Mouse (Mus musculus) ES-E14 (cell line): Measurements from ENCODE around the gene Ptprm.

Experiments
- CHD2 ChIP-seq: IDR thresholded peaks from 2 replicates; pipeline ENCODE4 v1.6.1; 2014; ENCODE audit warnings: mild to moderate bottlenecking, low read depth, low read length, inconsistent platforms
- HCFC1 ChIP-seq: IDR thresholded peaks from 2 replicates; pipeline ENCODE4 v1.6.1; 2012; ENCODE audit warnings: low read length, inconsistent platforms, borderline replicate concordance; ENCODE audit not compliant: insufficient read depth
- MAFK ChIP-seq: IDR thresholded peaks from 2 replicates; pipeline ENCODE4 v1.6.1; 2014; ENCODE audit warnings: mild to moderate bottlenecking, low read depth, low read length, inconsistent platforms; ENCODE audit not compliant: insufficient read depth
- ZC3H11A ChIP-seq: IDR thresholded peaks from 2 replicates; pipeline ENCODE4 v1.6.1; 2012; ENCODE audit warnings: low read depth, mild to moderate bottlenecking, inconsistent platforms, low read length, borderline replicate concordance
- ZNF384 ChIP-seq: IDR thresholded peaks from 2 replicates; pipeline ENCODE4 v1.6.1; 2012; ENCODE audit warnings: low read depth, low read length, inconsistent platforms

- TF ChIP-seq MAFK, result no peak
- TF ChIP-seq HCFC1, result no peak
- no peak for TF ChIP-seq ZC3H11A
- TF ChIP-seq ZNF384, result no peak
- TF ChIP-seq CHD2, result no peak
Observed at GRCm38 (mm10) chr17:67106176-67106575, 248.1 kb downstream of the Ptprm start.
